Mouse (Mus musculus): ENCODE data around the gene Cib2.

- no peak for TF ChIP-seq CTCF (IDR thresholded peaks at IDR 0.05; ENCODE audit: borderline replicate concordance, control insufficient read depth, extremely low read depth, insufficient read depth, low read length, poor library complexity)
- no peak for TF ChIP-seq POLR2A (IDR thresholded peaks at IDR 0.05; ENCODE audit: control insufficient read depth, extremely low read depth, insufficient read depth, low read length, poor library complexity)
These were observed 44.0 kb downstream of the Cib2 start for GRCm38 (mm10) chr9:54515991-54516390.

Data from thymus, adult 2 months (tissue).